In genomic region chr6:127405682-127406081, GRCm38 (mm10) we compare ENCODE assay signal across 9 mouse cellular contexts. TPM values are rescaled to one million over a fixed set of nuclear protein-coding genes. Genes with fewer than 3 reads are reported as not detected.
A peak's percentile ranks its signal among the peaks of the same experiment; 100 is the strongest.
DNase-seq lines count a peak whose midpoint lies in the region; ATAC-seq lines count a peak whose summit lies in the region.
"Had no signal": no experiment of that assay in that cellular context is flagged by ENCODE, and none has a peak within 500 bp of the region (broad histone marks: within the 10 kb centered on the region; RNA-seq: fewer than 3 reads in every experiment).

No protein-coding gene starts in this region.

- H3K4me3 ChIP-seq in forebrain, embryonic 14.5 days (ENCODE audit: low read depth, low read length), result no peak overlapping the region
- H3K4me3 ChIP-seq in neural tube, embryonic 11.5 days (ENCODE audit: low read depth, low read length), result no peak overlapping the region
- no peak overlapping the region for H3K4me3 ChIP-seq in liver, embryonic 12.5 days
- H3K4me3 ChIP-seq: layer of hippocampus, adult 2 months had no signal

- peak overlapping the region; percentile 17; the same call in 1 of the 2 replicates for H3K4me2 ChIP-seq in forebrain, embryonic 14.5 days (ENCODE audit: low read length)
- H3K4me2 ChIP-seq in neural tube, embryonic 11.5 days (ENCODE audit: low read depth), result no peak overlapping the region
- H3K4me2 ChIP-seq in liver, embryonic 12.5 days, result no peak overlapping the region
- H3K4me2 ChIP-seq: lung, embryonic 14.5 days had no signal

- H3K27me3 ChIP-seq in forebrain, embryonic 14.5 days (replicated peaks; ENCODE audit: control insufficient read depth, insufficient read depth, low read length), result no peaks in the 10 kb centered on the region
- no peaks in the 10 kb centered on the region for H3K27me3 ChIP-seq in neural tube, embryonic 11.5 days (ENCODE audit: control insufficient read depth, insufficient read depth, low read length)
- H3K27me3 ChIP-seq in liver, embryonic 12.5 days (replicated peaks), result peaks cover 17% of the 10 kb centered on the region; the same call in 1 of the 2 replicates

- ATAC-seq in forebrain, embryonic 14.5 days, result peak; percentile 47
- peak; percentile 69 for ATAC-seq in neural tube, embryonic 11.5 days (ENCODE audit: insufficient read depth, low FRiP score, low TSS enrichment)
- ATAC-seq in liver, embryonic 12.5 days, result no peak

- peaks cover 34% of the 10 kb centered on the region for H3K4me1 ChIP-seq in forebrain, embryonic 14.5 days (ENCODE audit: control insufficient read depth, insufficient read depth, low read length)
- H3K4me1 ChIP-seq in neural tube, embryonic 11.5 days (ENCODE audit: control insufficient read depth, insufficient read depth, low read length), result peaks cover 8% of the 10 kb centered on the region
- H3K4me1 ChIP-seq in liver, embryonic 12.5 days, result 0 out of 2 replicates have a peak, but pooled peaks cover 3% of the 10 kb centered on the region

- no peaks in the 10 kb centered on the region for H3K36me3 ChIP-seq in forebrain, embryonic 14.5 days (ENCODE audit: control insufficient read depth, insufficient read depth, low read length)
- H3K36me3 ChIP-seq in neural tube, embryonic 11.5 days (ENCODE audit: control insufficient read depth, insufficient read depth, low read length), result no peaks in the 10 kb centered on the region
- H3K36me3 ChIP-seq in liver, embryonic 12.5 days, result no peaks in the 10 kb centered on the region

- 8% methylated on average over 7 of the region's 7 CpGs for WGBS in forebrain, embryonic 14.5 days
- 30% methylated on average over 7 of the region's 7 CpGs for WGBS in neural tube, embryonic 11.5 days
- 64% methylated on average over 7 of the region's 7 CpGs for WGBS in liver, embryonic 12.5 days (ENCODE audit: insufficient replicate concordance)

- H3K27ac ChIP-seq in forebrain, embryonic 14.5 days (ENCODE audit: low read depth, low read length), result peak overlapping the region; percentile 88
- H3K27ac ChIP-seq in neural tube, embryonic 11.5 days (ENCODE audit: low read depth, low read length), result no peak overlapping the region
- no peak overlapping the region for H3K27ac ChIP-seq in liver, embryonic 12.5 days

- H3K9me3 ChIP-seq in forebrain, embryonic 14.5 days (replicated peaks; ENCODE audit: control insufficient read depth, low read length), result no peaks in the 10 kb centered on the region
- H3K9me3 ChIP-seq in neural tube, embryonic 11.5 days (ENCODE audit: control insufficient read depth, low read length), result no peaks in the 10 kb centered on the region
- no peaks in the 10 kb centered on the region for H3K9me3 ChIP-seq in liver, embryonic 12.5 days (replicated peaks)

- DNase-seq in embryo, embryonic 10 days (ENCODE audit: low spot score), result peak; percentile 57
- DNase-seq in forebrain, embryonic 14.5 days (ENCODE audit: low spot score), result peak; percentile 91
- DNase-seq in layer of hippocampus, postnatal 10 days (ENCODE audit: low spot score in 2 of 2), result peak; percentile 56 to 60
- DNase-seq in neural tube, embryonic 11.5 days (ENCODE audit: low spot score), result peak; percentile 53
- no peak for DNase-seq in kidney, postnatal 10 days
- DNase-seq in thymus, postnatal 0 days (ENCODE audit: low spot score), result no peak
- DNase-seq: lung, embryonic 14.5 days had no signal

- no peak overlapping the region for H3K9ac ChIP-seq in forebrain, embryonic 14.5 days (ENCODE audit: low read length)
- no peak overlapping the region for H3K9ac ChIP-seq in neural tube, embryonic 11.5 days (ENCODE audit: low read length)
- no peak overlapping the region for H3K9ac ChIP-seq in liver, embryonic 12.5 days
- H3K9ac ChIP-seq: lung, embryonic 14.5 days had no signal

RNA-seq across cellular contexts. Expression of gene Parp11, which starts 41.0 kb away (rescaled TPM):
- polyA plus RNA-seq in forebrain, embryonic 14.5 days (2014; fragmentation: Nextera tagmentation; extraction: Ambion mirVana), result 83.3 and 90.2 TPM in 2 replicates
- total RNA-seq in layer of hippocampus, postnatal 10 days (2021), result 10 to 100 TPM; 44.7 to 46.0 TPM
- polyA plus RNA-seq in neural tube, embryonic 11.5 days (2014; fragmentation: Nextera tagmentation; extraction: Ambion mirVana), result 56.1 and 59.1 TPM in 2 replicates
- 50.7 and 54.9 TPM in 2 replicates for polyA plus RNA-seq in thymus, postnatal 0 days (2015; fragmentation: Nextera tagmentation; extraction: Ambion mirVana)
- 8.2 and 10.2 TPM in 2 replicates for polyA plus RNA-seq in liver, embryonic 12.5 days (2016; fragmentation: Nextera tagmentation; extraction: Ambion mirVana)

Comparison
In these comparisons a context has a peak if more than half of its experiments do, and no peak if none do; other contexts are left out.
1. DNase-seq: peak in embryo, embryonic 10 days (single experiment), forebrain, embryonic 14.5 days (single experiment), layer of hippocampus, postnatal 10 days (2 of 2) and neural tube, embryonic 11.5 days (single experiment); none in kidney, postnatal 10 days (single experiment) and thymus, postnatal 0 days (single experiment).